9 mouse cellular contexts compared by ENCODE assay signal in the genomic region with DNA sequence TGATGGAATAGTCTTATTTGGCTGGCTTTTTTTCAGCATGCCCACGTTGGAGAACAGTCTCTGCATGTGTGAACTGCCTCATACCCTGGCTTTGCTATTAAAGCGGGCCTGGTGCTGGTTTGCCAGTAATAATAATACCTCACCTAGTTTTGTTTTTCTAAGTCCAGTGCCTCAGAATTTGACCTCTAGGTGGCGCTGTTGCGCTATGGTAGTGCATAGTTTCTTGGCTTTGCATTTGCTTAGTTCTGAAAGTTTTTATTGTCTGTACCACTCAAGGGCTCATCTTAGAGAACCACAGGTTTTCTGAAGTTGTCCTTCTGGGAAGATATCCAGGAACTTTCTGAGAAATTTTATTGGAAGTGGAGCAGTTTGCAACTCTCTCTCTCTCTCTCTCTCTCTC. TPM values are rescaled to one million over a fixed set of nuclear protein-coding genes. Genes with fewer than 3 reads are reported as not detected.
DNase-seq lines count a peak whose midpoint lies in the region; ATAC-seq lines count a peak whose summit lies in the region.
"Had no signal": no experiment of that assay in that cellular context is flagged by ENCODE, and none has a peak within 500 bp of the region (broad histone marks: within the 10 kb centered on the region; RNA-seq: fewer than 3 reads in every experiment).

No protein-coding gene starts in this region.

- peak; percentile 95 for DNase-seq in hindbrain, embryonic 14.5 days (ENCODE audit: low spot score)
- peak; percentile 62 to 89 for DNase-seq in adrenal gland, adult (ENCODE audit: inconsistent age in 2 of 2, low spot score in 1 of 2)
- peak; percentile 86 for DNase-seq in embryo, embryonic 11 days
- peak; percentile 56 to 73 for DNase-seq in left cerebral cortex, postnatal 36 days (ENCODE audit: low spot score in 2 of 2)
- DNase-seq in ovary, postnatal 36 days (ENCODE audit: low spot score) = peak; percentile 57
- peak; percentile 73 for DNase-seq in thymus, postnatal 14 days

- H3K9me3 ChIP-seq in hindbrain, embryonic 14.5 days (ENCODE audit: control insufficient read depth, low read length) = no peaks in the 10 kb centered on the region
- no peaks in the 10 kb centered on the region for H3K9me3 ChIP-seq in hindbrain, embryonic 16.5 days (ENCODE audit: control insufficient read depth, low read length)

- WGBS in hindbrain, embryonic 14.5 days = 6% methylated on average over 4 of the region's 4 CpGs
- 4% methylated on average over 4 of the region's 4 CpGs for WGBS in hindbrain, embryonic 16.5 days

- peaks cover 26% of the 10 kb centered on the region for H3K36me3 ChIP-seq in hindbrain, embryonic 14.5 days (replicated peaks; ENCODE audit: control insufficient read depth, insufficient read depth)
- peaks cover 21% of the 10 kb centered on the region for H3K36me3 ChIP-seq in hindbrain, embryonic 16.5 days (ENCODE audit: control insufficient read depth, insufficient read depth, low read length)

- H3K9ac ChIP-seq in hindbrain, embryonic 14.5 days = no peak overlapping the region
- no peak overlapping the region for H3K9ac ChIP-seq in hindbrain, embryonic 16.5 days (ENCODE audit: low read depth, low read length)

- no peak overlapping the region for H3K4me2 ChIP-seq in hindbrain, embryonic 14.5 days (replicated peaks)
- H3K4me2 ChIP-seq in hindbrain, embryonic 16.5 days (ENCODE audit: low read length) = no peak overlapping the region

- no peak overlapping the region for H3K4me3 ChIP-seq in hindbrain, embryonic 14.5 days (replicated peaks; ENCODE audit: low read length)
- no peak overlapping the region for H3K4me3 ChIP-seq in hindbrain, embryonic 16.5 days (ENCODE audit: low read length)

- H3K27me3 ChIP-seq in hindbrain, embryonic 14.5 days (ENCODE audit: control insufficient read depth, insufficient read depth, low read length) = no peaks in the 10 kb centered on the region
- no peaks in the 10 kb centered on the region; the same call in 1 of the 2 replicates for H3K27me3 ChIP-seq in hindbrain, embryonic 16.5 days (replicated peaks; ENCODE audit: control insufficient read depth, insufficient read depth, low read length)

- intact Hi-C loops in left cerebral cortex, postnatal 36 days (cut with DNase I) = loop anchor here (5.0 kb wide), 1 partner anchor 737 kb away; no protein-coding TSS in a partner anchor

- no peak overlapping the region for H3K27ac ChIP-seq in hindbrain, embryonic 14.5 days
- H3K27ac ChIP-seq in hindbrain, embryonic 16.5 days (ENCODE audit: low read depth, low read length) = no peak overlapping the region

- ATAC-seq in hindbrain, embryonic 14.5 days (ENCODE audit: low FRiP score) = no peak
- ATAC-seq in hindbrain, embryonic 16.5 days = no peak
- ATAC-seq in hematopoietic stem cell, adult 5-6 weeks (replicated peaks in 1 of 2; ENCODE audit: insufficient read depth in 1 of 2, low FRiP score in 2 of 2, low TSS enrichment in 1 of 2, low read depth in 1 of 2, poor library complexity in 2 of 2, severe bottlenecking in 2 of 2) = peak; percentile 63 to 65

- no peaks in the 10 kb centered on the region for H3K4me1 ChIP-seq in hindbrain, embryonic 14.5 days (replicated peaks; ENCODE audit: control insufficient read depth, insufficient read depth, low read length)
- no peaks in the 10 kb centered on the region for H3K4me1 ChIP-seq in hindbrain, embryonic 16.5 days (ENCODE audit: control insufficient read depth, insufficient read depth, low read depth, low read length)

RNA-seq across cellular contexts. Expression of a gene that starts 22.0 kb away (rescaled TPM):
- not detected in 2 replicates for polyA plus RNA-seq in hindbrain, embryonic 14.5 days (2014; fragmentation: Nextera tagmentation; extraction: Ambion mirVana)
- polyA plus RNA-seq in hindbrain, embryonic 16.5 days (2015; fragmentation: Nextera tagmentation; extraction: Ambion mirVana) = not detected in 2 replicates
- total RNA-seq in hematopoietic stem cell, adult 5-6 weeks (2017) = not detected in 2 replicates
- total RNA-seq in left cerebral cortex, postnatal 36 days (2021) = not detected
- polyA plus RNA-seq: stomach, embryonic 14.5 days had no signal

RNA-seq across cellular contexts. Expression of a gene that starts 22.6 kb away (rescaled TPM):
- polyA plus RNA-seq in hindbrain, embryonic 14.5 days (2014; fragmentation: Nextera tagmentation; extraction: Ambion mirVana) = 48.9 and 53.2 TPM in 2 replicates
- polyA plus RNA-seq in hindbrain, embryonic 16.5 days (2015; fragmentation: Nextera tagmentation; extraction: Ambion mirVana) = 42.5 and 44.4 TPM in 2 replicates
- 38.6 and 48.7 TPM in 2 replicates for total RNA-seq in hematopoietic stem cell, adult 5-6 weeks (2017)
- total RNA-seq in left cerebral cortex, postnatal 36 days (2021) = 10 to 100 TPM; 62.1 to 62.6 TPM

RNA-seq across cellular contexts. Expression of a gene that starts 35.2 kb away (rescaled TPM):
- polyA plus RNA-seq in hindbrain, embryonic 14.5 days (2014; fragmentation: Nextera tagmentation; extraction: Ambion mirVana) = 38.8 and 44.1 TPM in 2 replicates
- 29.7 and 35.6 TPM in 2 replicates for polyA plus RNA-seq in hindbrain, embryonic 16.5 days (2015; fragmentation: Nextera tagmentation; extraction: Ambion mirVana)
- 18.4 and 19.9 TPM in 2 replicates for total RNA-seq in hematopoietic stem cell, adult 5-6 weeks (2017)
- total RNA-seq in left cerebral cortex, postnatal 36 days (2021) = 10 to 100 TPM in 1 of 2 experiments, 1 to 10 TPM in 1; 8.4 to 16.3 TPM

Comparison
In these comparisons a context has a peak if more than half of its experiments do, and no peak if none do; other contexts are left out.
1. ATAC-seq: peak in hematopoietic stem cell, adult 5-6 weeks (2 of 2); none in hindbrain, embryonic 14.5 days (single experiment) and hindbrain, embryonic 16.5 days (single experiment).
2. Peak in every context shown above with its lines, with median percentiles within 50 percentile points of each other: DNase-seq.